Mouse (Mus musculus) adrenal gland, postnatal 0 days (tissue): ENCODE results near the gene Crisp1. TPM values are rescaled to one million over a fixed set of nuclear protein-coding genes. Genes with fewer than 3 reads are reported as not detected.

Experiments
- polyA plus RNA-seq: library from polyadenylated mRNA; unstranded; fragments of >200 nt; fragmentation: Nextera tagmentation; extraction: Ambion mirVana; gene quantifications from 2 replicates; pipeline ENCODE4 v1.2.1, GENCODE M21; 2015

Crisp1 gene
- not detected in 2 replicates for polyA plus RNA-seq

DNA sequence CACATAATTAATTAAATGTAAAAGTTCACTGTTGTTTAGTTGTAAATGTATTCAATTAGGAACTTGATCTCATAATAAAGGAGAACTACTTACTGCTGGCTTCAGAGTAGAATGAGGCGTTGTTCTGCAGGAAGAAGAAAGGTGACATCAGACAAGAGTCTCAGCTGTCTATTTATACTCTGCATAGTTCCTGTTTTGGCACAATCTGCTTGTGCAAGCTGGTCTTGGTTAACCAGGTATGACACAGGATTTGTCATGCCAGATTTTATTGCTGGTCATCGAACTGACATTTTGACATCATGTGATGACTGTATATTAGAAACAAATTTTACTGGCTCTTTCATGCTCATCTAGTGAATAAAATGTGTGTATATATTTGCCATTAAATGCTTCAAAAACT, at the start of gene Crisp1:
Gene Crisp1, minus strand, starts transcription at position 146 of the 400 bp plus-strand sequence.

Other genes starting within 250 kb of the Crisp1 start
- not detected in 2 replicates for gene AC192777.2, start 223.8 kb downstream of the Crisp1 start, polyA plus RNA-seq
- gene Pgk2, start 110.6 kb downstream of the Crisp1 start, polyA plus RNA-seq, result not detected in 2 replicates
- gene Crisp3, start 76.9 kb downstream of the Crisp1 start, polyA plus RNA-seq, result 0.12 and 0.14 TPM in 2 replicates
- not detected in 2 replicates for gene Esp8, start 200.8 kb upstream of the Crisp1 start, polyA plus RNA-seq
- not detected in 2 replicates for gene Esp6, start 242.3 kb upstream of the Crisp1 start, polyA plus RNA-seq